20 mouse cellular contexts compared by ENCODE assay signal in genomic region chr16:11245767-11246166, GRCm38 (mm10).
"Had no signal": no experiment of that assay in that cellular context is flagged by ENCODE, and none has a peak within 500 bp of the region (broad histone marks: within the 10 kb centered on the region; RNA-seq: fewer than 3 reads in every experiment).

No protein-coding gene starts in this region.

- DNase-seq: liver, postnatal 0 days; lung, adult 2 months; lung, postnatal 14 days; lung, postnatal 36 days; retina, postnatal 1 day; right cerebral cortex, adult 18-20 months; right cerebral cortex, postnatal 25 days; right cerebral cortex, postnatal 4 days; spleen, adult 18-20 months; thymus, adult 18-20 months; thymus, postnatal 14 days; thymus, postnatal 36 days had no signal

- ATAC-seq: liver, postnatal 0 days; lung, postnatal 0 days; midbrain, embryonic 13.5 days; midbrain, embryonic 15.5 days had no signal

- H3K27me3 ChIP-seq: lung, embryonic 15.5 days; megakaryocyte, embryonic 14.5 days; midbrain, embryonic 13.5 days; midbrain, embryonic 15.5 days; neural tube, embryonic 12.5 days had no signal

- H3K27ac ChIP-seq: lung, embryonic 15.5 days; macrophage; midbrain, embryonic 13.5 days; midbrain, embryonic 15.5 days; neural tube, embryonic 12.5 days had no signal

- H3K4me1 ChIP-seq: lung, embryonic 15.5 days; neural tube, embryonic 12.5 days had no signal

- H3K9ac ChIP-seq: liver, postnatal 0 days; lung, embryonic 15.5 days; midbrain, embryonic 13.5 days; midbrain, embryonic 15.5 days; neural tube, embryonic 12.5 days had no signal

- H3K36me3 ChIP-seq: lung, embryonic 15.5 days; midbrain, embryonic 13.5 days; midbrain, embryonic 15.5 days; neural tube, embryonic 12.5 days had no signal

- H3K4me3 ChIP-seq: lung, embryonic 15.5 days; megakaryocyte, embryonic 14.5 days; midbrain, embryonic 13.5 days; midbrain, embryonic 15.5 days; neural tube, embryonic 12.5 days had no signal

- H3K4me2 ChIP-seq: lung, embryonic 15.5 days; midbrain, embryonic 11.5 days; midbrain, embryonic 13.5 days; midbrain, embryonic 15.5 days; neural tube, embryonic 12.5 days had no signal

- H3K9me3 ChIP-seq: lung, embryonic 15.5 days; megakaryocyte, embryonic 14.5 days; midbrain, embryonic 13.5 days; midbrain, embryonic 15.5 days; neural tube, embryonic 12.5 days had no signal
